ENCODE assay signal across 17 mouse cellular contexts in the genomic region with DNA sequence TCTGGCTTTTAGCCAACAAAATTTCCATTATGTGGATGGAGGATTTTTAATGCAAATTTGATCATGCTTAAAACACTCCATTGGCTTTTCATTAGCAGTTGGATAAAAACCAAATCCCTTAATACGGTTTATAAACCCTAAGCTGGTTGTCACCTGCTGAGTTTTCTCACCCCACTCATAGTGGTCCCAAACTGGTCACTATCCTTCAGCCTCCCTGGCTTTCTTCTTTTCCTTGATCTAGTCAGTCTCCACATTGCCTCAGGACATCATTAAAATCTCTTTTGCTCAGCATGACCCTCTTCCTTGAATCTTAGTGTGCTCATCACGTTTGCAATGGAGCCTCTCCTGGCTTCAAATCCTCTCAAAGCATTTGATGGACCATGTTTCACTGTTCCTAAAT.
"Had no signal": no experiment of that assay in that cellular context is flagged by ENCODE, and none has a peak within 500 bp of the region (broad histone marks: within the 10 kb centered on the region; RNA-seq: fewer than 3 reads in every experiment).

No protein-coding gene starts in this region.

- H3K4me1 ChIP-seq: limb, embryonic 10.5 days; limb, embryonic 13.5 days; liver, embryonic 12.5 days; liver, embryonic 15.5 days; lung, embryonic 15.5 days; midbrain, embryonic 12.5 days had no signal

- ATAC-seq: intestine, embryonic 16.5 days; liver, embryonic 12.5 days had no signal

- H3K27ac ChIP-seq: kidney, postnatal 0 days; layer of hippocampus, adult 2 months; limb, embryonic 10.5 days; limb, embryonic 13.5 days; liver, embryonic 12.5 days; liver, embryonic 15.5 days; lung, embryonic 15.5 days; midbrain, embryonic 12.5 days had no signal

- DNase-seq: kidney, adult 18-20 months; layer of hippocampus, adult 9-11 months; liver; lung, adult 18-20 months; lung, postnatal 10 days; lung, postnatal 36 days; thymus, adult 18-20 months; thymus, postnatal 36 days had no signal

- H3K4me3 ChIP-seq: layer of hippocampus, adult 2 months; limb, embryonic 10.5 days; limb, embryonic 13.5 days; liver, embryonic 12.5 days; liver, embryonic 15.5 days; lung, embryonic 15.5 days; midbrain, embryonic 12.5 days had no signal

- H3K9me3 ChIP-seq: limb, embryonic 10.5 days; limb, embryonic 13.5 days; liver, embryonic 12.5 days; liver, embryonic 15.5 days; lung, embryonic 15.5 days; midbrain, embryonic 12.5 days had no signal

- H3K9ac ChIP-seq: limb, embryonic 13.5 days; liver, embryonic 12.5 days; liver, embryonic 15.5 days; lung, embryonic 15.5 days; midbrain, embryonic 12.5 days had no signal

- H3K27me3 ChIP-seq: limb, embryonic 13.5 days; liver, embryonic 12.5 days; liver, embryonic 15.5 days; lung, embryonic 15.5 days; midbrain, embryonic 12.5 days had no signal

- H3K4me2 ChIP-seq: limb, embryonic 13.5 days; liver, embryonic 12.5 days; liver, embryonic 15.5 days; lung, embryonic 15.5 days; midbrain, embryonic 12.5 days had no signal

- H3K36me3 ChIP-seq: limb, embryonic 10.5 days; limb, embryonic 13.5 days; liver, embryonic 12.5 days; liver, embryonic 15.5 days; lung, embryonic 15.5 days; midbrain, embryonic 12.5 days had no signal
